Mouse (Mus musculus) ZHBTc4 (cell line): ENCODE results near the gene Tshz2.

Experiments
- DNase-seq: peaks from one replicate; pipeline ENCODE4 v3.0.0-alpha.2; 2011; ENCODE audit warnings: low read depth, low spot score

The Tshz2 gene

GRCm38 (mm10) chr2:169699141-169699540, 66.3 kb downstream of the Tshz2 start:
- no peak for DNase-seq

- DNase-seq = no peak
These were observed 67.2 kb downstream of the Tshz2 start for GRCm38 (mm10) chr2:169699862-169700511.

DNA sequence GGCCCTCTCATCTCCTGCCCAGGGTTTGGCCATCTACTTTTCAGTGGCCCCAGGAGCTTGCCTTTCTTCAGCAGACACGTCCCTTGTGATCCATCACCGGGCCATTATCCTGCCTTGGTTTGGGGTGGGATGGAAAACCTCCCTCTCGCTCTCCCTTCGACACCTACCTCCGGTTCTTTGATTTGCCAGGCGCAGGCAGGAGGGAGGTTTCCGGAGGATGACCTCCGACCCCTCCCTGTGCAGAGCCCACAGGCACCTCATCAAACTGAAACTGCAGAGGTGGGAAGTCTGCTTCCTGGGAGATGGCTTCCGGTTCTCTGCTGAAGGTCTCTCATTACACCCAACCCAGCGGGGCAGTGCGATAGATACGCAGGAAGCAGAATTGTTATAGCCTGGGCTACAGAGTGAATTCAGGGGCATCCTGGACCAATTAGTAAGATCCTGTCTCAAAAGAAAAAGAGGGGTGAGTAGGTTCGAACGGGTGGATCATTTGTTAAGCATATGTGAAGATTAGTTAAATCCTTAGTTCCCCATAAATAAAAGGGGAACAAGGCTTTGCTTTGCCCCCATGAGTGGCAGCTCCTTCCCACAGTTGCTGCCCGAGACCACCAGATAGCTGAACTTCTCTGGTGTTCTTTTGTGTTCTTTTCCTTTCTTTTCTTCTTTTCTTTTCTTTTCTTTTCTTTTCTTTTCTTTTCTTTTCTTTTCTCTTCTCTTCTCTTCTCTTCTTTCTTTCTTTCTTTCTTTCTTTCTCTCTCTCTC, 70.1 kb downstream of the Tshz2 start:
- peak; percentile 60 for DNase-seq

- no peak for DNase-seq
These were observed 89.0 kb downstream of the Tshz2 start for GRCm38 (mm10) chr2:169721793-169722326.

DNA sequence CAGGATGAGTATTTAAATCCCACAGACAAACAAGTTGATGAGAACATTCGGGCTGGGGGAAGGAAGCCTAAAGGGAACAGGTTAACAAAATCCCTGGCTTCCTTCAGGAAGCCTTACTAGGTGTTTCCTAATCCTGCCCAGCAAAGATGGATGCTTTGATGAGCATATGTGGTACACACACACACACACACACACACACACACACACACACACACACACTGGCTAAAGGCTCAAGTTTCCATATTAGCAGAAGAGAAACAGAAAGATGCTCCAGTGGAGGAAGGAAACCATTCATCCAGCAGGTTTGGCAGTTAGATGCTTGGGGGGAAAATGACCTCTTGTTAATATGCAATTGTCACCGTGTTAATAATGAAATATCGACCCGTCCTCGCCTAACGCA, 89.5 kb downstream of the Tshz2 start:
- no peak for DNase-seq

DNA sequence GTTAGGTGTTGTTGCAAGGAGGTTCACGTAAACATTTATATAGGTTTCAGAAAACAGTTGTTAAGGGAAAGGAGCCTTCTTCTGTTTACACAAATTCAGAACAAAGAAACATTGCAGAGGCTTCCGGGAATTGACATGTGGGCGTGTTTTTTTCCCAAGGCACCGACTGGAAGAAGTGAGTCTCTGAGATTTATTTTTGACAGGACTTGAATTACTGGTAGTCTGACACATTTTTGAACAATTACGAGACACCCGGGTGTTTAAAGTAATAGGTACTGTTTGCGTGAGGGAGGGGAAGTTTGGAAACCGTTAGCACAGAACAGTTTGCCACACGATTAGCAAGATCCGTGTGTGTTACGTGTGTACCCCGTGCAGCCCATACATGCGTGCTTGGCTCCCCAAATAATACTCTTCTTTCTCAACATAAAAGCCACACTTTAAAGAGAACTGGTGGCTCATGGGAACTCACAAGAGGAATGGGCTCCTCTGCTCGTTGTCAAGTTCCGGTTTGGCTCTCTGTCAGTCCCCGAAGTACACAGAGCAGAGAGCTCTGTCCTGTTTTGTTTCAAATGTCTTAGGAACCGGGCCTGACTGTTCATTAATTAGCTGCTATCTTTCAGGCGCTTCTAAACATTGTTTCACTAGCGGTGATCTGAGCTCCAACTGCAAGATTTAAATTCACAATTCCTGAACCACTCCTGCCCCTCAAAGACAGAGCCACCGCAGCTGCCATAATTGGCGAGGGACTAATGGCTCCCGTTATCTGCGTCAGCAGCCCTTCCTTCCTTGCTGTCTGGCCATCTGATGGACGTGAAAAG, 91.0 kb downstream of the Tshz2 start:
- no peak for DNase-seq

DNA sequence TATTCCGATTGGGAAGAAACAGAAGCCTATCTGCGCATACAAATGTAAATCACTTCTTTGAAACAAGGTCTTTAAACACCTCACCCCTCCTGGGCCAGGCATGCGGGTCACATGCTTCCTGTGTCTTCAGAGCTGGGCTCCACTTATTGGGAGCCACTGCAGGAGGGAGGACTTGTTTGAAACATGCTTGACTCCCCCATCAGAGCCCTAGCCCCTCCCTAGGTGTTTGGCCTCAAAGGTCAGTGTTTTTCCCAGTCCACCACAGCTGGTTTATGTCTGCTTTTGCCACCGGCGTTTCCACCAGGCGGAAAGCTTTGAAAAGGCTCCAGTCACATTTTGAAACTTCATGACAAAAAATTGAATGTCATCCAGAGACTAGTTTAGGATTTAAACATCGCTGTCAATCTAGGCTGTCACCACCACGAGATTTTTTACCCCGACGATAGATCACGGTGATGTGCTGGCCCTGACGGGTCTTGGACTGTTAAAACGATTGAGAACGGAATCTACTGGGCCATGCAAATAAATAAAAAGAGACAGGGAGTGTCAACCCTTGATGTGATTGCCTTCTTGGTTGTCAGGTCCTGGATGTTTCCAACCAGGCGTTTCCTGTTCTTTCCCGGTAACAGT, 96.0 kb downstream of the Tshz2 start:
- peak; percentile 91 for DNase-seq

GRCm38 (mm10) chr2:169730551-169730996, 97.8 kb downstream of the Tshz2 start:
- no peak for DNase-seq

- no peak for DNase-seq
These were observed 101.2 kb downstream of the Tshz2 start for GRCm38 (mm10) chr2:169734053-169734452.

- no peak for DNase-seq
These were observed 102.9 kb downstream of the Tshz2 start for GRCm38 (mm10) chr2:169735475-169736406.

- DNase-seq = no peak
These were observed 108.2 kb downstream of the Tshz2 start for GRCm38 (mm10) chr2:169740996-169741395.

DNA sequence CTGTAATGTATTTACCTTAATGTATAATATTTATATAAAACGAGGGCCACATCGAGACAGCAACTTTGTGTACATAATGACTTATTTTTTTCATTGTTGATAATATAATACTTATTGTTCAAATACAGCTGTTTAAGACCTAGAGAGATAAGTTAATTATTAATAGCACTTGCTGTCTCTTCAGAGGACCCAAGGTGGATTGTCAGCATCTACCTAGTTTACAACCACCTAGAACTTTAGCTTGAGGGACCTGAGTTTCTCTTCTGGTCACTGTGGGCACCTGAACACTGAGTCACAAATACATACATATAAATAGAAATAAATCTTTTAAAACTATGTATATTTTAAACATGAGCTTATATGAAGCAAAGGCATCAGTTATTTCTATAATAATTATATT, 110.0 kb downstream of the Tshz2 start:
- no peak for DNase-seq

DNA sequence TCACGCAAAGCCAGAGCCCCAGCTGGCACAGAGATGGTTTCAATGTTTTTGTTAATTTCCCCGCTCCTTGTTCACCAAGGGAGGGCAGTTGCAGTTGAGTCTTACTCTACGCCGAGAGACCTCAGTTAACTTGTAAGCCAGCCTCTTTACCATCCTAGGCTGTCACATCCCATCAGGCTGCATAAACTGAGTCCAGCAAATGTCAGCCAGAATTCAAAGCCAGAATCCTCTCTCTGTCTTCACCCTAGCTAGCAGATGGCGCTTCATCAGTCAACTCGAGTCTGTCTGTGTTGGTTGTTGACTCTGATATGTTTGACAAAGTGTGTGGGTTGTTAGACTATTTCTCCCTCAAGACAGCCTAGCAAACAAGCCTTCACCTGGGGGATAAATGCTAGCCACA, 110.5 kb downstream of the Tshz2 start:
- DNase-seq = no peak

DNA sequence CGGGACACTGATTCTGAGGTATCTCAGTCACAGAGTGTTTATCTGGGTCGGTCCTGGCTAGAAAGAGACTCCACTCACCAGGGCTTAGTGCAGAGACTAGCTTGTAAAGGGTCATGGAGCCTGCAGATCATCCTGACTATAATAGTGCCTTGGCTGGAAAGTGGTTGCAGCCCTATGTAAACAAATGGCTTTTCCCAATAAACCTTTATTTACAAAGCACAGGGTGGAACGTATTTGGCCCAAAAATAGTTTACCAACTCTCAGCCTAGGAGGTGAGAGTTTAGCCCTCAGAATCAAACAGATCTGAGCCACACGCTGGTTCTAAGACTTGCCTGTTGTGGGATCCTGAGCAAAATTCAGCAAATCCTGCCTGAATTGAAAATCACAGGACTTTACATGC, 111.1 kb downstream of the Tshz2 start:
- DNase-seq = no peak

GRCm38 (mm10) chr2:169747114-169747642, 114.4 kb downstream of the Tshz2 start:
- no peak for DNase-seq

DNA sequence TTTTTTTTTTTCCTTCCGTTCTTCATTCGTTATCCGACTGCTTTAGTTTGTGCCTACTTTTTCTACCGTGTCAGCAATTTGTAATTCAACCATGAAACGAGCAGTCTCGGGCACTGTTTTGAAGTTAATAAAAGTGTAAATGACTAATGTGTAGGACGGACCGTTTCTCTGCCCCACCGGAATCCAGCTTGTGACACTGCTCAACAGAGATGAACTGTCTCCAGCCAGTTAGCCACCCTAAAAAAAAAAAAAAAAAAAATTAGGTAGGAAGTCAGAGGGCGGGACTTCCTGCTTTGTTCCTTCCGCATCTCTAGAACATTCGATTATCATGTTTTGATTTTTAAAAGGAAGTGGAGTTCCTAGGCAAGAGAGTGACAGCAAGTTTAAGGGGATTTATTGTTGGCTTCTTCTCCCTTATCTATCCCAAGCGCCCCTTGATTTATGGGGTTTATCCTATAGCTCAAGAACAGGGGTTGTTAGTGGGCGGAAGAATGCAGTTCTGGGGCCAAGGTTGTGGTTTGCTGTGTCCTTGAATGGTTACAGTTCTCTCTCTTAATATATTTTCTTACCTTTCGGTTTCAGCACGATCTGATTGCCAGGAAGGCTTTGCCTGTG, 116.6 kb downstream of the Tshz2 start:
- DNase-seq = no peak

GRCm38 (mm10) chr2:169750574-169751491, 118.0 kb downstream of the Tshz2 start:
- no peak for DNase-seq

- no peak for DNase-seq
These were observed 119.3 kb downstream of the Tshz2 start for GRCm38 (mm10) chr2:169752126-169752525.

GRCm38 (mm10) chr2:169753432-169753831, 120.6 kb downstream of the Tshz2 start:
- peak; percentile 79 for DNase-seq
